Mouse (Mus musculus): Measurements from ENCODE around the gene Slc16a12.

DNA sequence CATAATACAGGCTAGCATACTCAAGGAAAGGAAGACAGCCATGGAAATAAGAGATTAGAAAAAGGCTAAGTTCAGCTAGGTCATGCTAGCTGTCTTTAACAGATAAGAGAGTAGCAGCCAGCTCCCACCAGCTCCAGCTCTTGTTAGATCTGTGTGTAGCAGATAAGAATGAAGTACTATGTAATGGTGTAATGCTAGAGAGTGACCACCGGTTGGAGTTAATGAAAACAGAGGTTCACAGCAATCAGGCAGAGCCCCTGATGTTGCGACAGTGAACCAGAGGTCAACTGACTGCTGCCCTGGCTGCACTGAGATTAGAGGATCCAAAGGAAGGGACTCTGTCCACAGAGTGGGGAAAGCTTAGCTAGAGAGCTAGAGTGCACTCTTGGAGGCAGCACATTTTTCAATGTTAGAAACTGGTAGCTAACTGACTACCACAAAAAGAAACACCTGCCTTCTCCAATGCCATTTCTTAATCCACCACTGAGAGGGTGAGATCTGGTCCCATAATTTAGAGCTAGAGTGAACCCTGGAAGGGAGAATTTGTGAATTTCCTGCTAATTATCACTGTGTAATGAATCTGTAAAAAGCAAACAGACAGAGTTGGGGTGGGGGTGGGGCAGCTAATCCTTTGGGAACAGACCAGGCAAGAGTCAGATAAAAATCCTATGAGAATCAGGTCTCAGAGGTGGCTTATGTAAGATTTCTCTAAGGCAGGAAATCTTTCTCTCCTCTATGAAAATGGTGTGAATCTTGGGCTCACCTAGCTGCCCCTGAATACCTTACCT, 90.4 kb downstream of the Slc16a12 start:
- TF ChIP-seq POLR2A (IDR thresholded peaks at IDR 0.05; ENCODE audit: insufficient read depth, low read length) = no peak
- TF ChIP-seq EP300 (IDR thresholded peaks at IDR 0.05; ENCODE audit: insufficient read depth, low read depth, low read length) = no peak
- TF ChIP-seq CTCF (IDR thresholded peaks at IDR 0.05; ENCODE audit: low read depth, low read length) = no peak

All from ES-Bruce4 (cell line).